Mouse (Mus musculus) liver, postnatal 0 days (tissue): ENCODE results near the gene Inava.

ENCODE experiments used
- CTCF ChIP-seq: sonication (generic); IDR thresholded peaks from 2 replicates; pipeline ENCODE4 v1.5.1; 2016; ENCODE audit warnings: antibody characterized with exemption, low read depth
- EP300 ChIP-seq: IDR thresholded peaks from 2 replicates; pipeline ENCODE4 v1.6.1; 2016; ENCODE audit warnings: antibody characterized with exemption, low read depth, mild to moderate bottlenecking

GRCm38 (mm10) chr1:136238495-136238894 is 4.4 kb upstream of the Inava start:
- TF ChIP-seq CTCF (no peak), EP300 (no peak)
